Mouse (Mus musculus): ENCODE data around the gene Gm20388.

GRCm38 (mm10) chr8:119913181-119913580 is 2.5 kb downstream of the Gm20388 start:
- no peak for TF ChIP-seq CTCF (IDR thresholded peaks at IDR 0.05; ENCODE audit: borderline replicate concordance, extremely low read depth, insufficient read depth, insufficient read length)
- TF ChIP-seq POLR2A (IDR thresholded peaks at IDR 0.05; ENCODE audit: borderline replicate concordance, extremely low read depth, insufficient read depth, insufficient read length, poor library complexity, severe bottlenecking), result no peak

All from brain, embryonic 14.5 days (tissue).